22 mouse cellular contexts compared by ENCODE assay signal in genomic region chr2:11140385-11140784, GRCm38 (mm10). TPM values are rescaled to one million over a fixed set of nuclear protein-coding genes. Genes with fewer than 3 reads are reported as not detected.
DNase-seq lines count a peak whose midpoint lies in the region; ATAC-seq and TF ChIP-seq lines count a peak whose summit lies in the region.
"Had no signal": no experiment of that assay in that cellular context is flagged by ENCODE, and none has a peak within 500 bp of the region (broad histone marks: within the 10 kb centered on the region; RNA-seq: fewer than 3 reads in every experiment).

No protein-coding gene starts in this region.

- peak; percentile 47; the same call in 1 of the 2 replicates for ATAC-seq in forebrain, postnatal 0 days
- no peak for ATAC-seq in forebrain, embryonic 12.5 days (ENCODE audit: low FRiP score)
- no peak for ATAC-seq in neural tube, embryonic 15.5 days (ENCODE audit: low FRiP score)
- ATAC-seq: forebrain, embryonic 13.5 days had no signal

- no peak overlapping the region for H3K27ac ChIP-seq in forebrain, postnatal 0 days (ENCODE audit: low read depth, low read length)
- H3K27ac ChIP-seq in forebrain, embryonic 12.5 days: no peak overlapping the region
- no peak overlapping the region for H3K27ac ChIP-seq in neural tube, embryonic 15.5 days (replicated peaks)
- H3K27ac ChIP-seq: embryonic facial prominence, embryonic 13.5 days; embryonic facial prominence, embryonic 15.5 days; forebrain, embryonic 10.5 days; forebrain, embryonic 13.5 days had no signal

- H3K4me1 ChIP-seq in forebrain, postnatal 0 days (ENCODE audit: insufficient read depth): no peaks in the 10 kb centered on the region
- no peaks in the 10 kb centered on the region for H3K4me1 ChIP-seq in forebrain, embryonic 12.5 days
- no peaks in the 10 kb centered on the region for H3K4me1 ChIP-seq in neural tube, embryonic 15.5 days
- H3K4me1 ChIP-seq: embryonic facial prominence, embryonic 13.5 days; embryonic facial prominence, embryonic 15.5 days; forebrain, embryonic 10.5 days; forebrain, embryonic 13.5 days had no signal

- H3K4me3 ChIP-seq in forebrain, postnatal 0 days (ENCODE audit: low read depth, low read length): no peak overlapping the region
- H3K4me3 ChIP-seq in forebrain, embryonic 12.5 days (replicated peaks): no peak overlapping the region
- no peak overlapping the region for H3K4me3 ChIP-seq in neural tube, embryonic 15.5 days (replicated peaks)
- H3K4me3 ChIP-seq: embryonic facial prominence, embryonic 13.5 days; embryonic facial prominence, embryonic 15.5 days; erythroblast, embryonic 14.5 days; forebrain, embryonic 10.5 days; forebrain, embryonic 13.5 days had no signal

- no peak overlapping the region for H3K4me2 ChIP-seq in forebrain, postnatal 0 days (ENCODE audit: low read depth)
- H3K4me2 ChIP-seq in forebrain, embryonic 12.5 days: no peak overlapping the region
- no peak overlapping the region for H3K4me2 ChIP-seq in neural tube, embryonic 15.5 days
- H3K4me2 ChIP-seq: embryonic facial prominence, embryonic 13.5 days; embryonic facial prominence, embryonic 15.5 days; forebrain, embryonic 13.5 days had no signal

- H3K27me3 ChIP-seq in forebrain, postnatal 0 days (ENCODE audit: insufficient read depth, low read length): peaks cover 7% of the 10 kb centered on the region; the same call in 1 of the 2 replicates
- H3K27me3 ChIP-seq in forebrain, embryonic 12.5 days: 0 out of 2 replicates have a peak, but pooled peaks cover 4% of the 10 kb centered on the region
- H3K27me3 ChIP-seq in neural tube, embryonic 15.5 days (replicated peaks): no peaks in the 10 kb centered on the region
- H3K27me3 ChIP-seq: embryonic facial prominence, embryonic 13.5 days; embryonic facial prominence, embryonic 15.5 days; forebrain, embryonic 13.5 days had no signal

- DNase-seq in forebrain, postnatal 0 days: peak; percentile 20
- DNase-seq in heart, adult 11 months: peak; percentile 39
- DNase-seq in heart, postnatal 14 days: no peak
- DNase-seq in brain, adult 2 months (ENCODE audit: low read depth, low spot score): peak; percentile 21
- peak; percentile 12 for DNase-seq in brain, embryonic 14.5 days (ENCODE audit: low read depth)
- no peak for DNase-seq in cerebellum, postnatal 25 days
- DNase-seq: adrenal gland, adult 2 months; adrenal gland, postnatal 10 days; adrenal gland, postnatal 25 days; cerebellum, adult 11-12 months; cerebellum, adult 2 months; cerebellum, adult 9-10 months; cerebellum, postnatal 10 days; cerebellum, postnatal 36 days; embryo, embryonic 11 days had no signal

- WGBS in forebrain, postnatal 0 days: 42% methylated on average over 3 of the region's 3 CpGs
- 86% methylated on average over 3 of the region's 3 CpGs for WGBS in forebrain, embryonic 12.5 days
- 85% methylated on average over 3 of the region's 3 CpGs for WGBS in neural tube, embryonic 15.5 days

- no peaks in the 10 kb centered on the region for H3K36me3 ChIP-seq in forebrain, postnatal 0 days (ENCODE audit: insufficient read depth)
- no peaks in the 10 kb centered on the region for H3K36me3 ChIP-seq in forebrain, embryonic 12.5 days (replicated peaks)
- no peaks in the 10 kb centered on the region for H3K36me3 ChIP-seq in neural tube, embryonic 15.5 days
- H3K36me3 ChIP-seq: embryonic facial prominence, embryonic 13.5 days; embryonic facial prominence, embryonic 15.5 days; forebrain, embryonic 10.5 days had no signal

- TF ChIP-seq CTCF in forebrain, postnatal 0 days (IDR thresholded peaks at IDR 0.05; ENCODE audit: low read depth): no peak
- TF ChIP-seq CTCF in brain, embryonic 14.5 days (IDR thresholded peaks at IDR 0.05; ENCODE audit: borderline replicate concordance, extremely low read depth, insufficient read depth, insufficient read length): no peak

- H3K9ac ChIP-seq in forebrain, postnatal 0 days: no peak overlapping the region
- H3K9ac ChIP-seq in forebrain, embryonic 12.5 days: no peak overlapping the region
- H3K9ac ChIP-seq in neural tube, embryonic 15.5 days (replicated peaks): no peak overlapping the region
- H3K9ac ChIP-seq: embryonic facial prominence, embryonic 13.5 days; embryonic facial prominence, embryonic 15.5 days; forebrain, embryonic 13.5 days had no signal

- H3K9me3 ChIP-seq in forebrain, postnatal 0 days (ENCODE audit: low read length): no peaks in the 10 kb centered on the region
- no peaks in the 10 kb centered on the region; the same call in 1 of the 2 replicates for H3K9me3 ChIP-seq in forebrain, embryonic 12.5 days
- no peaks in the 10 kb centered on the region for H3K9me3 ChIP-seq in neural tube, embryonic 15.5 days (replicated peaks)
- H3K9me3 ChIP-seq: embryonic facial prominence, embryonic 15.5 days; forebrain, embryonic 13.5 days had no signal

- no peak for TF ChIP-seq POLR2A in brain, embryonic 14.5 days (IDR thresholded peaks at IDR 0.05; ENCODE audit: borderline replicate concordance, extremely low read depth, insufficient read depth, insufficient read length, poor library complexity, severe bottlenecking)

- intact Hi-C loops in heart, postnatal 14 days (cut with DNase I): no loop called here

RNA-seq across cellular contexts. Expression of gene Prkcq, which starts 31.5 kb away (rescaled TPM):
- total RNA-seq in forebrain, postnatal 0 days (2014; rRNA removed): 4.3 and 4.8 TPM in 2 replicates
- 3.2 and 5.2 TPM in 2 replicates for polyA plus RNA-seq in forebrain, postnatal 0 days (2015; fragmentation: Nextera tagmentation; extraction: Ambion mirVana)
- polyA plus RNA-seq in forebrain, embryonic 12.5 days (2016; fragmentation: Nextera tagmentation; extraction: Ambion mirVana): 1.3 and 1.8 TPM in 2 replicates
- total RNA-seq in heart, postnatal 14 days (2021): 1 to 10 TPM; 1.8 to 2.9 TPM
- 2.5 and 6.3 TPM in 2 replicates for polyA plus RNA-seq in brain, embryonic 14.5 days (2012; rRNA removed)
- 33.1 and 36.4 TPM in 2 replicates for polyA plus RNA-seq in neural tube, embryonic 15.5 days (2015; fragmentation: Nextera tagmentation; extraction: Ambion mirVana)
- polyA plus RNA-seq: erythroblast, embryonic 14.5 days had no signal

Comparison
In these comparisons a context has a peak if more than half of its experiments do, and no peak if none do; other contexts are left out.
1. DNase-seq: peak in forebrain, postnatal 0 days (single experiment), heart, adult 11 months (single experiment), brain, adult 2 months (single experiment) and brain, embryonic 14.5 days (single experiment); none in heart, postnatal 14 days (0 of 2) and cerebellum, postnatal 25 days (0 of 2).